Mouse (Mus musculus): ENCODE results near the gene Plch2.

The Plch2 gene

DNA sequence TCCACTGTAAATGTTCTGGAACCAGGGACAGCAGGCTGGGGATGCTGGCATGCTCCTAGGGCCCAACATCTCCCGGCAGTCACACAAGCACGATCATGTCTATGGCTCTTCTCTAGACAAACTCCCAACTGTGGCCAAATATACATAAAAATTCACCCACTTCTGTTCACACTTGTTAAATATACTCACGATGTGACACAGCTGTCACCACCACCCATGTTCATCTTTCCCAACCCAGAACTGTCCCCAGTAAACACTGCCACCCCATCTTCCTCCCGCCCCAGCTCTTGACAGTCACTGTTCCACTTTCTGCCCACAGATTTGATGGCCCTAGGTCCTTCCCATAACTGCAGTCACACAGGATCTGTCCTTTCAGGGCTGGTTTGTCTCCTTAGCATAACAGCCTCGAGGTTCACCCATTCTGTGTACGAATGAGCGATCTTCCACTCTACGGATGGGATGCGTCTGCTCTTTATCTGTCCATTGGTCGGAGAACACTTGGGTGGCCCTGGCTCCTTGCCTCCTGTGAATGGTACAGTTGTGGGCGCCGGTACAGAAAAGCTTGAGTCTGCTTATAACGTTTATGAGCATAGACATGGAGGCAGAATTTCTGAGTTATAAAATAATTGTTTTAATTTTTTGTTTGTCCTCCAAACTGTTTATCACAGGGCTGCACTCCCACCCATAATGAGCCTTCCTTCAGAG lies 99.1 kb downstream of the Plch2 start:
- no peak for DNase-seq (ENCODE audit: low spot score)

DNA sequence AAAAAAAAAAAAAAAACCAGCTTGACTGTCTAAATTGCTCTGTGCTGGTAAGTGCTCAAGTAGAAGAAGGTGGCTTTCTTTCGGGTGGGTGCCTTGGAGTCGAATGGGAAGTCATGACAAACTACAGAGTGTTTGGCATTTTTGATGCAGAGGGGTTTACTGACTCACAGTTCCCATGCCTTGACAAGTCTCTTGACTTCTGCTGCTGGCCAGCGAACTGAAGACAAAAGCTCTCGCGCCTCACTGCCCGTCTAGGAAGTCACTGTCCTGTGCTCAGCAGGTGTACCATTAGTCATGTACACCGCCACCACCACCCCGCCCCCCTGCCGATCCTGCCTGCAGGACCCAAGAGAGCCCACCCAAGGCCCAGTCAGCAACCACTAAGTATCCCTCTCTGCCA lies 100.0 kb downstream of the Plch2 start:
- DNase-seq (ENCODE audit: low spot score) = no peak

DNA sequence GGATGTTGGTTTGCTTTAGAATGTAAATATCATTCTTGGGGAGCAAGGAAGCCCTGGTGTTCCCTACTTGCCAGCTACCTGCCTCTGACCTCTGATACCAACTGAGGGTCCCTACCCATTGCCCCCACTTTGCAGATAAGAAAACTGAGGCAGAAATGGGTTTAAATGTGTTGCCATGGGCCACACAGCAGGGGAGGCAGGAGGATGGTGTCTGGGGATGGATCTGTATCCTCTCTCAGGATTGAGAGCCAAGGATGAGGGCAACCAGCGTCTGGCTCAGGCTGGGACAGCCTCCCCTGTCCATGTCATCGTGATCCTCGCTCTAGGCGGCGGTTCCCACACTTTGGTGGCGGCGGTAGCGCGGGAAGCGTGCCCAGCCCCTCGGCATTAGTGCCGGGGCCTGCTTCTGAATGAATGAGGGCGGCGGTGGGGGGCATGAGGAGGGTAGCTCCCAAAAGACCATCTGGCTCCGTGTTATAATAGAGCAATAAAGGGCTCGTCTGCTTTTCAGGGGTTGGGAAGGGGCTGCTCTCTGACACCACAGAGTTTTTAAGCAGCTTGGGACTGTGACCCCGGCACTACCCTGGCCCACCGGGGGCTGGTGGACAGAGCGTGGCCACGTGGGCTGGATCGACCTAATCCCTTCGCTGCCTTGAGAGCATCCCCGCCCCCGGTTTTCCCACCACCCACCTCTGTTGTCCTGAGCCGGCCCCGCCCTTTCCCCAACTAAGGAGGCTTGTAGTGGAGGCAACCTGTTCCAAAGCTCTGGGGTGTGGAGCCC lies 103.9 kb downstream of the Plch2 start:
- DNase-seq (ENCODE audit: low spot score) = no peak

DNA sequence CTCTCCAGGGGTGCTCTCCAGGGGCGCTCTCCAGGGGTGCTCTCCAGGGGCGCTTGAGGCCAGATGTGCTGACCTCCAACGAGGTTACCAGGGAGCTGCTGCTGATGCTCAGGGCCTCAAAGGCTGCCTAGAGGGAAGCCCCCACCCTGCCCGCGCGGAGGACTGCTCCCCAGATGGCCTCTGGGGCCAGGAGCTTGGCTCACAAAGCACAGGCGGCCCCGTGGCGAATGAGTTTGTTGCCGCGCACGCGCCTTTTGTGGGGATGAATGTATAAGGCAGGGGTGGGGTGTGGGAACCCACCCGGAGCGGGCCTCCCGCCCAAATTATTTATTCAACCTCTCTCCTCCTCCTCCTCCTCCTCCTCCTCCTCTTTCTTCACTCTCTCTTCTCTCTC lies 107.0 kb downstream of the Plch2 start:
- DNase-seq (ENCODE audit: low spot score) = no peak

DNA sequence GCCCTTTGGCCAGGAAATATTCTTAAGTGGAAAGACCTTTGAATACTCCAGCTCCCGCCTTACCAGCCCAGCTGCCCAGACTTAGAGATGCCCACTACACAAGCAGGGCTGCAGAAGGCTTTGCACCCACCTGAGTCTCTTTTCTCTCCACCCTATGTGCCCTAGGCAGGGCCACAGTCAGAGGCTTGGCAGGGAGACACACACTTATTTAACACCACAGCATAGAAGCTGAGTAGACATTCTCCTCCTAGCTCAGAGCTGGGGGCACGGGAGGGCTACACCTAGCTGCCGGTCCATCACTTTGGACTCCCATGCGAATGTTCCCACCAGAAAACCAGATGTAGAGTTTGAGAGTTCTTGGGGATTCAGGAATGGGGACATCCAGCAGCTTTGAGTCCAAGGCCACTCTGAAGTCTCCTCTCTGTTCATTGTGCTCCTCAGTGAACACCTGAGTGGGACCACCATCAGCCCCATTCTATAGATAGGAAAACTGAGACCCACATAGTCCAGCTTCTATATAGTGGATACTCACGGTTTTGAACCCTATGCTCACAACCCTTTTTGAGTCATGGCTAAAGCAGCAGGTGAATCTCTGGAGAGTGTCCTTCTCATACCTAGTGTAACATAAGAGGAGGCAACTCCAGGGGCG lies 107.5 kb downstream of the Plch2 start:
- DNase-seq (ENCODE audit: low spot score) = no peak

DNA sequence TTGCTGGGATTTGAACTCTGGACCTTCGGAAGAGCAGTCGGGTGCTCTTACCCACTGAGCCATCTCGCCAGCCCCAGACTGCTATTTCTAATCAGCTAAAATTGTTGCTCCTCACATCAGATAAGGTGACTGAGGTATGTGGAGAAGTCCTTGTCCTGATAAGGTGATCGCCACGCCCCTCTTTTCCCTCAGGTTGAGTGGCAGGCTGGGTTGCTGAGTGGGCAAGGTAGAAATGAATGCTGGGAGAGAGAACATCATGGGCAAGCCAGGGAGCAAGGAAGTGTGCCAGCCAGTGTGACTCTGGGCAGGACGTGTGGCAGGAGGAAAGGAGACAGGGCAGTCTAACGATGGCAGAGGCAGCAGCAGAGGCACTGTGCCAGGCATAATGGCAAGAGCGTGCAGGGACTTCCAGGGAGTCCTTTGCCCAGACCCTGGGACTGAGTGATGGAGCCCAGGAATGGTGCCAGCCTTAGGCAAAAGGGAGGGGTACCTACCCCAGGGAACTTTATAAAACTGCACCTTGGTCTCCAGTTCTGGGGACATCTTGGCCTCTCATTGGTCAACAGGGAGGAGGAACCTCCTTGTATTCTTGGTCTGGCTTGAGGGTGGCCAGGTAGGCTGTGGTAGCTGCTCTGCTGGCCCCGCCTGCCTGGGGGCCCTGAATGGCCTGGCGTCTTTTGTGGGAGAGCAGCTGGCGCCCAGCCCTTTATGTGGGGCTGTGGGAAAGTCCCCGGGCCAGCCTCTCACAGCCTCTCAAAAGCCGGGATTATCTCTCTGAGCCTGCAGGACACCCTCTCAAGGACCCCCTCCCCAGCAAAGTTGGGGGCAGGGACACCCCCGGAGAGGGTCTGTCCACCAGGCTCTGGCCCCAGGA lies 108.3 kb downstream of the Plch2 start:
- DNase-seq (ENCODE audit: low spot score) = peak; percentile 53

DNA sequence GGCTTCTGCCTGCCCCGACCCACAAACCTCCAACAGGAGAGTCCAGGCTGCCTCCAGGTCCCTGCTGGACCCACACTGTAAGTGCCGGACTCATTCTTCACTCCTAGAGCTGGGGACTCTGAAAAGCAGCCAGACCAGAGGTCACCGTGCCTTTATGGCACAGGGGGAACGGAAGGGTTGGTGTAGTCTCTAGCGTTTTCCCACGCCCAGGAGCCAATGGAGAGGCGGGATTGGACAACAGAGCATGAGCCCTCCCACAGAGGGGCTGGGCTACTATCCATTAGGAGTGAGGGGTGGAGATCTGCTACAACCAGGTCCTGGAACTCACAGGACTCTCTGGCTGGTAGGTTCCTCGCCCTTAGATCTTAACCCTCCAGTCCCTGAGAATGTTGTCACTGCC lies 110.3 kb downstream of the Plch2 start:
- peak; percentile 76 for DNase-seq (ENCODE audit: low spot score)

DNA sequence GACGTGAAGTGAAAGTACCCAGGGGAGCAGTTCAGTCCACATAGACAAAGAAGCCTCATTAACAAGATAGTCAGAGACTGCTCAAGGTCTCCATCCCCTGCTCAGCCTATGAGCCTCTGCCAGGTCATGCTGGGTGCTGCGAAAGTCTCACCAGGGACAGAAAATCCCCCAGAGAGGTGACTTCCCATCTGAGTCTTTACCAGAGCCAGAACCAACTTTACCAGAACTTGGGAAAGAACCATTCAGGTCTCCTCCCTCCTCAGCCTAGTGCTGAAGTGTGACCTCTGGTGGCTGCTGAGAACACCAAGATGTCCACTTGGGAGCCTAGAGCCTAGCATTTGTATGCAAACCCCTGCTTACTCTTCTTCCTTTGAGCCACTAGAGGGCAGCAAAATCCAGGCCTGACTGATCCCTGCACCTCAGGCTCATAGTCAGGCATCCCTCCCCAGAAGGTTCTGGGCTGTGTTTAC lies 112.4 kb downstream of the Plch2 start:
- peak; percentile 80 for DNase-seq (ENCODE audit: low spot score)

DNA sequence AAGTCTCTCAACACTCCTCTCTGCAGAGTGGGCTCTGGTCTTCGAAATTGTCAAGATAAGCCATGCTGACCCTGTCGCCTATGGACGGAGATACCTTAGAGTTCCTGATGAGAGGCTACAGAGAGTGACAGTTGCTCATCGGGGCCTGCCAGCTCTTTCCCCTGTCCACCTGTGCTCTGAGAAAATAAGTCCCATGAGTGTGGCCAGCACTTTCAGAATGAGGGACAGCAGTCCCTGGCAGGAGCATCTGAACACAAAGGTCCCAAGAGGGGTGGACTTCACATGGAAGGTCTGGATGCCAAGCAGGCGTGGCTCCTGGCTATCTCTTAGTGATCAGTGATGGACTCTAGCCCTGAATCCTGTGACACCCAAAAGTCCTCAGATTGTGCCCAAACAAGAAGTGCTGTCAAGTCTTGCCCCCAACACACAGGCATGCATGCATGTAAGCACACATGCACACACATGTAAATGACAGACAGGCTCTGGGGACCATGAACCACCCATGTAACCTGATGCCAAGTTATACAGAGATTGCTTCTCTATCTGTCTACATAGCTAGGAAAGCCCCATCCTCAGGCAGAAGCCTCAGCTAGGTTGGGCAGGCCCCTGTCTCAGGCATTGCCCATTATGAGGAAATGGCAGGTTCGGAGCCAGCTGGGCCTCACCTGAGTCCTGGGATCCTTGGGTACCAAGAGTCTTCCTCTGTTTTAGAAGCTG lies 113.1 kb downstream of the Plch2 start:
- no peak for DNase-seq (ENCODE audit: low spot score)

DNA sequence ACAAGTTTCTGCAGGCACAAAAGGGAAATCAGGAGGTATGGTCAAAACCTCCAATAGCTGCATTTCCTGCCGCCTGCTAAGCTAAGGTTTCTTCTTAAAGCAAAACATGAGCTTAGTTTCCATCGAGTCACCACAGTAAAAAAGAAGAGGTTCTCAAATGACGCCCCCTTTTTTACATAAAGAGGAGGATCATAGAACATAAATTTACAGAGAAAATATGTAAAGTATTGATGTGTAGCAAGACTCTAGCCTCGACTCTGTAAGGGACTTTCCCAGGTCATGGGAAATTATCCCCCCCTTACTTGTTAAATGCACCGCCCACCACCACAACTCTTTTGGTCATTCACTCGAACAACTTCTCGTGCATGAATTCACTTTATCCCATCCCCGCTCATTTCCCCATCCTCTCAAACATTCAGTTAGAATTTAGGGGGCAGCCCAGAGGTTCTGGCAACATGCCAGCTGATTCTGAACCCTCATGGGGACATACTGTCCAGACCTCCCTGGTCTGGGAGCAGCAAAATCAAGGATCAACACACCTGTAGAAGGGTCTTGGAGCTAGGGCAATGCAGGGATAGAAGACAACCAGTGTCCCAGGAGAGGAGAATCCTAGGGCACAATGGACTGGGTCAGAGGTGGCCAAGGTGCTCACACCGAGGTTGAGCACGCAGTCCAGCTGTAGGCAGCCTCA lies 113.8 kb downstream of the Plch2 start:
- no peak for DNase-seq (ENCODE audit: low spot score)

DNA sequence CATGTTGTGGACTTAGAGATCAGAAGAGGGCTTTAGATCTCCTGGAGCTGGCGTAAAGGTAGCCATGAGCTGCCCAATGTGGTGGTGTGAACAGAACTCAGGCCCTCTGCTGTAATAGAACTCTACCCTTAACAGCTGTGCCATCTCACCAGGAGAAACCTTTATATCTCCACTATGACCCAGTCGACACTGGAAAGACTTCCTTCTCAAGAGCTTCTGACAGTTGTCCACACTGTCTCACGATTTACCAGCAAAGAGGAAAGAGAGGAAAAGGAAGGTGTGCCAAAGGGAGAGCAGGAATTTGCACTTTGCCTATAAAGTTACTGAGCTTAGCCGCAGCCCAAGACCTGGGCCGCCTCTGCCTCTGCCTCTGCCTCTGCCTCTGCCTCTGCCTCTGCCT lies 114.8 kb downstream of the Plch2 start:
- no peak for DNase-seq (ENCODE audit: low spot score)

DNA sequence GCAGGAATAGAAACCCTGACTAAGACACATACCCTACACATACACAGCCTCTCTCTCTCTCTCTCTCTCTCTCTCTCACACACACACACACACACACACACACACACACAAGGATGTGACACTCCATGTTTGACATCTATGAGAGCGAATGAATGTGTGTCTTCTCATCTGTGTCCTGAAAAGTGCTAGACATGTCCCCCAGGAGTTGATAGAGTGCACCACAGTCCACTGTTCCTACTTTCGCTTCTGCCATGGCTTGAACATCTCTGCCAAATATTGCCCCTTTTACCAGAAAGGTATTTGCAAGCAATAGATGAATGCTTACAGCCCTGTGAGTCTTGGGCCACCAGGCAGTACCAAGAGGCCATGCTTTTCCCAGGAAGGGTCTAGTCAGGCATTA lies 116.4 kb downstream of the Plch2 start:
- DNase-seq (ENCODE audit: low spot score) = no peak

DNA sequence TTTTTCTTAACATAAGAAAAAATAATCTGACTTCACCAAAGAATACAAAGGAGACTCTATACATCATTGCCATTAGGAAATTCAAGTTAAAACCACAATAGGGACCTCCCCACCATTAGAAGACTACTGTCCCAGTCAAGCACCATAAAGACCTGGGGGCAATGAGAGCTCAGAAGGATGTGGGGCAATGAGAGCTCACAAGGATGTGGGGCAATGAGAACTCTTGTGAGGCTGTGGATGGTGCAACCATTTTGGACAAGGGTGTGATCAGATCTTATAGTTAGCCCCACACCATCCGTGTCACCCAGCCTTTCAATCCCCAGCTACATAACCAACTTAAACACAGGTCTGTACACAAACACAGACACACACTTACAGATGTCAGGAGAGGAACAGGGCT lies 118.8 kb downstream of the Plch2 start:
- DNase-seq (ENCODE audit: low spot score) = no peak

DNA sequence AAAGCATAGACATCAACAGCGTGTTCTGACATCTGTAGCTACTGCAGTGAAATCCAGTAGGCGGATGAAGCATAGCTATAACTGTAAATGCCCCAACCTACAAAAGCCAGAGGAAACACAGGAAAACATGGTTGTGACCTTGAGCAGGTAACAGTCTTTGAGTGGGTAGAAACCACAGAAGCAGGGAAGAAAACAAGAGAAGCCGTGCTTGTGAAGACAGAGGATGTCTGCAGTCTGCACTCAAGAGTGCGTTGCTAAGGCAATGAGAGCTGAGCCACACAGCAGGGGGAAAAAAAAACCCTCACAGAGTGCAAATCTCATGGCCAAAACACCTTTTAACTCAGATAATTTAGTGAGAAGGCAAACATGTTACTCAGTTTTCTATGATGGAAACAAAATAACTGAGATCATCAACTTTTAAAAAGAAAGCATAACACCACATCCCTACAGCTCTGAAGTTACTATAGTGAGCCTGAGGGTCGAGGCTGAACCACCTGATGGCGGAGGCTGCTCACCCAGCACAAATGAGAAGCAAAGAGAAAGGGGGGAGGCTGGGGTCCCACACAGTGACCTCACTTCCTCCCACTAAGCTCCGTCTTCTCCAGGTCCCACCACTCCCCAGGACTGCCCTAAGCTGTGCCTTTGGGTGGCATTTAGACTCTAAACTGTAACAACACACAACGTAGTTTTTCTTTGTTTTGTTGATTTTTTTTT lies 119.9 kb downstream of the Plch2 start:
- no peak for DNase-seq (ENCODE audit: low spot score)

DNA sequence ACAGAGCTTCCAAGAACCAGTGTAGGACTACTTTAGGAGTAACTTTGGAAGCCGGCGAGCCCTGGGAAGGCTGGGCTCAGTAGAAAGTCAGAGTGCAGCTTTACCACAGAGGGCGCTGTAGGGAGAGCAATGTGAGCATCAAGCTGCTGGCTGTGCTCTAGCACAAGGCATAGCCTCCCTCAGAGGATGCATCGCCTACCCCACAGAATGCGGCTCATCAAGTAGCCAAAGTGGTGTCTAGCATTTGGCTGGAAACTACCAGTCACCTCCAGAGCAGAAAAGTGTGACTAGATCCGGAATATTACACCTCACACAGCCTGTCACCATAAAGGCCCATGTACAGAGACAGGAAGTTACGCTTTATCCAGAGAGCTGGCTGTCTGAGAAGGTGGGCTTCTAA lies 120.8 kb downstream of the Plch2 start:
- no peak for DNase-seq (ENCODE audit: low spot score)

DNA sequence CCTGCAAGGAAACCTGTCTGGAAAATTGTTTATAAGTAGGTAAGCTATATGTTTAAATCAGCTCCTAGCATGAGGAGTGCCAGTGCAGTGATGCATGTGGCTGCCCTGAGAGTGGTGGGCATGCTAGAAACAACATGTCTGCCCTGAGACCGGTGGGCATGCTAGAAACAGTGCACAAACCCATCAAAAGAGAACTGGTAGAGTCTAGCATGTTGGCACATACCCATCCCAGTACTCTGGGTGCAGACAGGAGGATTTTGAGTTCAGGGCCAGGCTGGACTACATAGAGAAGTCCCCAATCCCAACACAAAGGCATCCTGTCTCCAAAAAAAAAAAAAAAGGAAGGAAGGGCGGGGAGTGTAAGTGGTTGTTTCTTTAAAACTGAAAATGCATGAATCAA lies 121.8 kb downstream of the Plch2 start:
- DNase-seq (ENCODE audit: low spot score) = no peak

DNA sequence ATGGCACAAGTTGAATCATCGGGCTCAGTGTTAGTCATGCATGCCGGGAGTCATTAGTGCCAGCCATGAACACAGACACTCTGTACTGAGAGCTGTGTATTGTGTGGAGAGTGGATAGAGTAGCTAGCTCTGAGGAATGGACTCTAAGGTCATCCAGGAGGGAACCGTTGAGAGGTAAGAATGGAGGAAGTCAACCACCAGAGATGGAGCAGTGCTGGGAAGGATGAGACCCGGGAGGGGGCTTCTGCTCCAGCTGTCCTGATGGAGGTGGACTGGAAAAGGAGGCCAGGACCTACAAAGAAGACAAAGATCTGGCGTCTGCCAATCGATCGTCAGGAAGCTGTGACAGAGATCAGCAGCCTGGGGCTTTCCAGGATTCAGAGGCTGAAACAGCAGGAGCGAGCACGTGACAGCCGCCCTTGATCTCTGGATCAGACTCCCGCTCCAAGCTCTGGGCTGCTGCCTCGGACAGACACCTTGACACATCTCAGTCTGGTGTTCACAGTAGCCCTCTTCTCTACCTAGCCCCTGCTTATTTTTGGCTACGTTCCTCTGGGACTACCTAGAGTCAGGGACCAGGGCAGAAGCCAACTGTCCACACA lies 123.2 kb downstream of the Plch2 start:
- DNase-seq (ENCODE audit: low spot score) = no peak

All from urinary bladder, postnatal 14 days (tissue).